Mouse (Mus musculus) hindbrain, embryonic 10.5 days (tissue): ENCODE data around the gene Smtn. TPM values are rescaled to one million over a fixed set of nuclear protein-coding genes. Genes with fewer than 3 reads are reported as not detected.

ENCODE experiments used
- DNase-seq: peaks from one replicate; pipeline ENCODE4 v3.0.0-alpha.2; 2017; ENCODE audit warnings: low spot score
- H3K27ac ChIP-seq: fragments of 300-500 bp; sonication (generic); 2 replicates; pipeline ENCODE4 v1.5.1; 2016; ENCODE audit warnings: mild to moderate bottlenecking, moderate library complexity
- H3K27me3 ChIP-seq: fragments of 300-500 bp; sonication (generic); 2 replicates; pipeline ENCODE4 v1.6.1; 2016; ENCODE audit warnings: mild to moderate bottlenecking; ENCODE audit not compliant: poor library complexity, insufficient read depth, severe bottlenecking
- H3K36me3 ChIP-seq: fragments of 300-500 bp; sonication (generic); 2 replicates; pipeline ENCODE4 v1.6.1; 2016; ENCODE audit warnings: mild to moderate bottlenecking, moderate library complexity
- H3K4me1 ChIP-seq: fragments of 300-500 bp; sonication (generic); replicated peaks from 2 replicates; pipeline ENCODE4 v1.6.1; 2016; ENCODE audit warnings: mild to moderate bottlenecking
- H3K4me3 ChIP-seq: fragments of 300-500 bp; sonication (generic); 2 replicates; pipeline ENCODE4 v1.5.1; 2016; ENCODE audit warnings: mild to moderate bottlenecking, moderate library complexity
- H3K9me3 ChIP-seq: fragments of 300-500 bp; sonication (generic); 2 replicates; pipeline ENCODE4 v1.6.1; 2016; ENCODE audit warnings: mild to moderate bottlenecking, moderate library complexity
- WGBS: fragments of 180-500 bp; shearing (Covaris S2); methylation state at CpG from one replicate; pipeline ENCODE4 v1.1.7; 2016; 5-methylcytosine and 5-hydroxymethylcytosine counted together
- polyA plus RNA-seq: library from polyadenylated mRNA; unstranded; fragments of >200 nt; fragmentation: Nextera tagmentation; extraction: Ambion mirVana; gene quantifications from 2 replicates; pipeline ENCODE4 v1.2.1, GENCODE M21; 2016

Smtn gene
- polyA plus RNA-seq, 1 experiment from 2014 or later = 46.1 TPM

DNA sequence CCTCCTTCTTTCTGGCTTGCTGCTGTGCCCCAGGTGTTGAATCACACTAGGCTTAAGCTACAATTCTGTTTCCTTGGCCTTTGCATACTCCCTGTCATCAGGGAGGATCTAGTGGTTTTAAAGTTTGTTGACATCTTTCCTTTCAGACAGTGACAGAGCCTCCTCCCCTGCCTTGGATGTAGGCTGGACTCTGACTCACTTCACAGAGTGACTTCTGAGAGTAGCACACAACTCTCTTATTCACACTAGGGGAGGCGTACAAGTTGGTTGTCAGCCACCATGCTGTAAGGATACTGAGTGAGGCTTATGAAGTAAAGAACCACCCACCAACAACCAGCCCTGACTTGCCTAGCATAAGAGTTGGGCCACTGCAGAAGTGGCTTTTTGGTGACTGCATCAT is 27.5 kb upstream of the Smtn start:
- no peaks in the 10 kb centered on the region for H3K27me3 ChIP-seq
- H3K4me3 ChIP-seq = no peak overlapping the region
- peaks cover 4% of the 10 kb centered on the region for H3K4me1 ChIP-seq
- H3K9me3 ChIP-seq = no peaks in the 10 kb centered on the region
- whole genome bisulfite sequencing = 80% methylated on average over 1 of the region's 1 CpGs
- H3K27ac ChIP-seq = no peak overlapping the region
- no peaks in the 10 kb centered on the region for H3K36me3 ChIP-seq
- no peak for DNase-seq

DNA sequence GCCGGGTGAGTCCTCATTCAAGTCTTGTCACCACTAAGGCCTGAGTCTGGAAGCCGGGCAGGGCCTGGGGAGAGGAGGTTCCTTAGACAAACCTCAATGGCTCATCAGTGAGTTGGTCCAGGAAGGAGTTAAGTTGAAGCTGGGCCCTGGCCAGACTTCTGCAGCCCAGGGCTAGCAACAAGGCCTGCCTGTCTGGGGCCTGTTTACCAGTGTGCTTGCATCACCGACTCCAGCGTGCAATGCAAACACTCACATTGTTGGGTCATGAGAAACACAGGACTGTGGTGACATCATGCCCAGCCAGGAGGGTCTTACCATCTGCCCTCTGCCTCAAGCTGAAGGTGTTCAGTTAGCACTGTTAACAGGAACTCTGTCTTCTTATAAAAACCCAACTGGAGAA is 25.6 kb upstream of the Smtn start:
- H3K4me3 ChIP-seq = no peak overlapping the region
- no peaks in the 10 kb centered on the region for H3K36me3 ChIP-seq
- H3K9me3 ChIP-seq = no peaks in the 10 kb centered on the region
- no peak overlapping the region for H3K27ac ChIP-seq
- DNase-seq = no peak
- 93% methylated on average over 4 of the region's 4 CpGs for WGBS
- no peaks in the 10 kb centered on the region for H3K27me3 ChIP-seq
- no peaks in the 10 kb centered on the region for H3K4me1 ChIP-seq

DNA sequence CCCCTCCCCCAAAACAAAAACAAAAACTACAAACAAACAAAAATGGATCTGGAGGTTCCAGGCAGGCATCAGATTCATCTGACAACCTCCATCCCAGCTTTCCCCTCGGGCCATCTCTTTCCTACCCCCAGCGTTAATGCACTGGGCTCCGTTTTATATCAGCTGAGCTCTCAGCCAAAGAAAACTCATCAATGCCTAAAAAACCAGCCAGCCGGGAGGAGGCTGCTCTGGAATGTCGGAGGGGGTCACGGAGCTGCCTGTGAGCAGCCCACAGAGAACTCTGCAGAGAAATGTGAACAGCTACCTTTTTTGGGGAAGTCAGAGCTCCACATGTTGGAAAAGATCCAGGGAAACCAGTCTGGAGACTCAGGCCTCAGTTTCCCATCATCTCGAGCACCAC is 24.0 kb upstream of the Smtn start:
- no peaks in the 10 kb centered on the region for H3K36me3 ChIP-seq
- DNase-seq = no peak
- no peaks in the 10 kb centered on the region for H3K9me3 ChIP-seq
- H3K4me1 ChIP-seq = no peaks in the 10 kb centered on the region
- 60% methylated on average over 7 of the region's 7 CpGs for WGBS
- H3K4me3 ChIP-seq = no peak overlapping the region
- no peak overlapping the region for H3K27ac ChIP-seq
- H3K27me3 ChIP-seq = no peaks in the 10 kb centered on the region

DNA sequence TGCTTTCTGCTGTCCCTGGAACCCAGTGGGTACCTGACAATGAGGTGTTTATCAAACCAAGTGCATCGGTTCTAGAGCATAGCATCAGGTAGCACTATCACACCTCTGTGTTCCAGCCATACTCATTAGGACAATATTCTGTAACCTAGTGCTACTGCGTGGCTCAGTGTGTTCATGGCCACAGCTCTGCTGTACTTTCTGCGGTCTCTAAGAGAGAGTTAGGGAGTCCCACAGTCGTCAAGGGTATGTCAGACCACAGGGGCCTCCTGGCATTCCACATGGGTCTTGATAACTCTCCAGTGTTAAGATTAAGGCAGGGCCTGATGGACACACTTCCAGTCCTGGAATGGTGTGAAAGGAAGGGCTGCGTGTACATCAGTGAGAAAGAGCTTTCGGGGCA is 23.4 kb upstream of the Smtn start:
- H3K9me3 ChIP-seq = no peaks in the 10 kb centered on the region
- WGBS = 89% methylated on average over 6 of the region's 6 CpGs
- no peaks in the 10 kb centered on the region for H3K36me3 ChIP-seq
- H3K4me1 ChIP-seq = no peaks in the 10 kb centered on the region
- no peaks in the 10 kb centered on the region for H3K27me3 ChIP-seq
- no peak overlapping the region for H3K27ac ChIP-seq
- no peak overlapping the region for H3K4me3 ChIP-seq
- no peak for DNase-seq

DNA sequence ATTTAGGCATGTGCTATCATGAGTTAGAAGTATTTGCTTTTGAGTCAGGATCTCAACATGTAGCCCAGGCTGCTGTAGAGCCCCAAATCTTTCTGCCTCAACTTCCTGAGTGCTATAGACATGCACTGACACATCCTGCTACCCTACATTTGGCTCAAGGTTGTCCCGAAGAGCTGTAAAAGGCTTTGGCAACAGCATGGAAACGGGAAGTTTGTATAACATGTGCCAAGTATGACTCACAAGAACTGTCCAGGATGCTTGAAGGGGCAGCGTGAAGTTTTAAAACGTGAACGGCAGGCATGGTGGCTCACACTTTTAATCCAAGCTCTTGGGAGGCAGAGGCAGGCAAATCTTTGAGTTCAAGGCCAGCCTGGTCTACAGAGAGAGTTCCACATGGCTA is 19.8 kb upstream of the Smtn start:
- no peaks in the 10 kb centered on the region for H3K4me1 ChIP-seq
- no peaks in the 10 kb centered on the region for H3K36me3 ChIP-seq

DNA sequence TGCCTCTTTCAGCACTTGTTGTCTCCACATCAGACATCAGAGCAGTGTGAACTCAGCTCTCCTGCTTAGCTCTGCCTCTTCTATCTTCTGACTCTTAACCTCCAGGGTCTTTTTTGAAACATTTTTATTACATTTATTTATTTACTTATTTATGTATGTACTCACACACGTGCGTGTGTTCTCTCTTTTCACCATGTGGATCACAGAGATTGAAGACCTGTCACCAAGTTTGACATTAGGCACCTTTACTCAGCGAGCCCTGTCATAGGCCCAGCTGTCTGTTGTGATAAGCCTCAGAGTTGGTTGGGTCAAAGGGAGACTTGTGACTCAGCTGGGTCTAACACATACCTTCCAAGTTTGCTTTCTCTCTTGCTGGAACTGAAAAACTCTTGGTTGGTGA is 17.4 kb upstream of the Smtn start:
- no peaks in the 10 kb centered on the region for H3K36me3 ChIP-seq
- DNase-seq = no peak
- no peaks in the 10 kb centered on the region for H3K4me1 ChIP-seq
- no peak overlapping the region for H3K4me3 ChIP-seq
- H3K9me3 ChIP-seq = no peaks in the 10 kb centered on the region
- H3K27me3 ChIP-seq = no peaks in the 10 kb centered on the region
- no peak overlapping the region for H3K27ac ChIP-seq
- 79% methylated on average over 3 of the region's 3 CpGs for WGBS

More for the DNA sequence above, 19.8 kb upstream of the Smtn start:
- H3K9me3 ChIP-seq = no peaks in the 10 kb centered on the region
- DNase-seq = no peak
- no peak overlapping the region for H3K4me3 ChIP-seq
- no peaks in the 10 kb centered on the region for H3K27me3 ChIP-seq
- 87% methylated on average over 5 of the region's 5 CpGs for WGBS
- H3K27ac ChIP-seq = no peak overlapping the region

DNA sequence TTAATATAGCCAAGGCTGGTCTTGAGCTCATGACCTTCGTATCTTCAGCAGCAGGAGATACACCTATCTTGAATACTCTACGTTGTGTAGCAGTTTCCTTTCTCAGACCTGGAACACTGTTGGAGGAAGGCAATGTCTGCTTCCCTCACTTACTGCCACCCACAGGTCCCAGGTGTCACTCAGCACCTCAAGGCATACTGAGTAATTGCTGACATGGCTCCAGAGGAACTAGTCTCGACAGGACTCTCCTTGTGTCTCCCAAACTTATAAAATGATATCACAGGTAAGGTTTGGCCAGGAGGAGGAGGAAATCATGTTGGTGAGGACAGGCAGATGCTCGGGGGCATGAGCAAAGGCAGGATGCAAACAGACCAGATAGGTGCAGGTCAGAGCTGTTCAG is 14.6 kb upstream of the Smtn start:
- Histone ChIP-seq H3K36me3 (no peaks in the 10 kb centered on the region), H3K9me3 (no peaks in the 10 kb centered on the region), H3K4me3 (no peak overlapping the region), H3K27me3 (no peaks in the 10 kb centered on the region), H3K4me1 (no peaks in the 10 kb centered on the region), H3K27ac (no peak overlapping the region)
- 83% methylated on average over 4 of the region's 4 CpGs for WGBS
- DNase-seq = no peak

DNA sequence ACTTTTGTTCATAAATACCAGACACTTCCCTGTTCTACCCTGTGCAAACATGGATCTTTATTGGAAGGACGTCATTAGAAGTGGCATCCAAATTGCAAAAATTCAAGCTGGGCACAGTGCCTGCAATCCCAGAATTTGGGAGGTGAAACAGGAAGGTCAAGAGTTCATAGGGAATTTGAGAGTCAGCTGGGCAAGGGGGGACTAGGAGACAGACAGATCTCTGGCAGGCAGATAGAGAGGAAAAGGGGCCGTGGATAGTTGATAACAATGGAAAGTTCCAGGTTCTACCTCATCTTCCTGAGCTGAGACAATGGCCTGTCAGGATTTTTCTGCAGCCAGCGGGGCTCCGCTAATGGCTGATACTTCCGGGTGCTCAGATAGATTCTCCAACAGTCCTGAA is 9.4 kb upstream of the Smtn start:
- WGBS = 88% methylated on average over 5 of the region's 5 CpGs
- no peak for DNase-seq
- Histone ChIP-seq H3K9me3 (no peaks in the 10 kb centered on the region), H3K27ac (no peak overlapping the region), H3K4me1 (peaks cover 11% of the 10 kb centered on the region), H3K4me3 (no peak overlapping the region), H3K36me3 (no peaks in the 10 kb centered on the region), H3K27me3 (no peaks in the 10 kb centered on the region)

DNA sequence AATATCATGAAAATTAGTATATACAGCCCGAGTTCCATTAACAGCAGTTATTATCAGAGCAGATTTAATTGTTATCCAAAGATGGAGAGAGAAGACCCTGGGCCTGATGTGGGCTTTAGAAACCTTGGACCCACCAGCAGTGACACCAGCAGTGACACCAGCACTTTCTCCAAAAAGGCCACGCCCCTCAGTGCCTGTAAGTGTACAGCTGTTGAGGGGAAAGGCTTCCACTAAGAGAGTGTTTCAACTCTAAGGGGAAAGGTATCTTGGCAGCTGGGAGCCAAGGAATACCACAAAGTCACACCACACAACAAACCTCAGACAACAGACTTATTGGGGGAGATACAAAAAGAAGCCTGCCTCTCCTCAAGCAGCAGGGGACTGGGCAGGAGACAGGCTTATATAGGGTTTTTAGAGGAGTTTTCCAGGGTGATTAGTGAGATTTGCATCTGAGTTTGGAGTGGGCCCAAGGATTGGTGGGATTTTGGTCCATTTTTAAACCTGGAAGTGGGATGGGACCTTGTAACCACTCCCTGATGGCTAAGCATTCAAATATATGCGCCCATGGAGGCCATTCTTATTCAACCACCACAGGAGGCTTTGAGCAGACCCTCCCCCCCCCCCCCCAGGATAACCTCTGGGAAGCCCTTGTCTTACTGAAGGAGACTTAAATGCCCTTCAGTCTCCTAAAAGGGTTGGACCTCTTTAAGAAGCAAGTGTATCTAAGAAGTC is 8.3 kb upstream of the Smtn start:
- DNase-seq = no peak
- no peaks in the 10 kb centered on the region for H3K36me3 ChIP-seq
- no peak overlapping the region for H3K27ac ChIP-seq
- H3K9me3 ChIP-seq = peaks cover 5% of the 10 kb centered on the region; the same call in 1 of the 2 replicates
- H3K4me3 ChIP-seq = no peak overlapping the region
- 60% methylated on average over 3 of the region's 3 CpGs for WGBS
- H3K4me1 ChIP-seq = peaks cover 11% of the 10 kb centered on the region
- H3K27me3 ChIP-seq = no peaks in the 10 kb centered on the region

DNA sequence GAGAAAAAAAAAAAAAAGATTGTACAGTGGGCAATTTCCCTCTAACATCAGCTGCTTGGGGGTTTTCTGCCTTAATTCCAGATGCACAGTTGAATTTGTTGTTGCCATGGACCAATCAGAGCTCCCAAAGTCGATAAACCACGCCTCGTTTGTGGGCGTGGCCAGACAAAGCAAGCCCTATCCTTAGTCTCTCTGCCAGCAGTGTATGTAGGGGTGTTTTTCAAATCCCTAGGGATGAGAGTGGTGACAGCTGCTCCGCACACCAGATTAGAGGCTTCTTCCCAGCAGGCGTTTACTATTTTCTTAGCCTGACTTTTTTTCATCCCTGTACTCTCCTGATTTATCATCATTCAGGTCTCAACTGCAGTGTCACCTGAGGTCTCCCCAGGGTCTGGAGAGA is 7.6 kb upstream of the Smtn start:
- Histone ChIP-seq H3K36me3 (no peaks in the 10 kb centered on the region), H3K4me3 (no peak overlapping the region), H3K4me1 (peaks cover 11% of the 10 kb centered on the region), H3K27ac (no peak overlapping the region), H3K9me3 (peaks cover 5% of the 10 kb centered on the region; the same call in 1 of the 2 replicates), H3K27me3 (no peaks in the 10 kb centered on the region)
- DNase-seq = peak; percentile 44
- WGBS = 41% methylated on average over 6 of the region's 6 CpGs

DNA sequence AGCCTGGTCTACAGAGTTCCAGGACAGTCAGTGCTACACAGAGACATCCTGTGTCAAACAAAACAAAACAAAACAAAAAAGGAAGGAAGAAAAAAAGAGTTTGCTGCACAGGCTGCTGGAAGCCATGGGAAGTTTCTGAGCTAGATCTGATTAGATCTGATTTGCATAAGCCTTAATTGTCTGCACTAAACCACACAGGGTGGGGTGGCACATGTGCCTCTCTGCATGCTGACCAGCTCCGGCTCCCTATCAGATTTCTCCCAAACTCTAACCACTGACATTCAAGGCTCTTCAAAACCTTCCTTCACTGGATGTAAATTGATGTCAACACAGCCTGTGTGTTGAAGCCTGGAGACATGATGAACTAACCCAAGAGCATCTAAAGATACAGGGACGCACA is 6.6 kb upstream of the Smtn start:
- H3K4me3 ChIP-seq = no peak overlapping the region

DNA sequence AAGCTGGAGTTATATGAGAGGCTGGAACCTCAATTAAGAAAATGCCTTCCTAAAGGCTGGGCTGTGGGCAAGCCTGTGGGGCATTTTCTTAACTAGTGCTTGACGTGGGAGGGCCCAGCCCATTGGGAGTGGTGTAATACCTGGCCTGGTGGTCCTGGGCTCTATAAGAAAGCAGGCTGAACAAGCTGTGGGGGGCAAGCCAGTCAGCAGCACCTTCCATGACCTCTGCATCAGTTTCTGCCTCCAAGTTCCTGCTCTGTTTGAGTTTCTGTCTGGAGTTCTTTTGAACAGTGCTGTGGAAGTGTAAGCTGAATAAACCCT is 5.8 kb upstream of the Smtn start:
- peaks cover 5% of the 10 kb centered on the region; the same call in 1 of the 2 replicates for H3K9me3 ChIP-seq
- H3K27me3 ChIP-seq = no peaks in the 10 kb centered on the region
- no peaks in the 10 kb centered on the region for H3K36me3 ChIP-seq
- no peak overlapping the region for H3K4me3 ChIP-seq
- WGBS = 18% methylated on average over 1 of the region's 1 CpGs
- H3K27ac ChIP-seq = peak overlapping the region; percentile 41; the same call in 1 of the 2 replicates
- peaks cover 17% of the 10 kb centered on the region for H3K4me1 ChIP-seq
- no peak for DNase-seq

More for the DNA sequence above, 6.6 kb upstream of the Smtn start:
- WGBS = 86% methylated on average over 2 of the region's 2 CpGs
- H3K27me3 ChIP-seq = no peaks in the 10 kb centered on the region
- DNase-seq = no peak
- H3K36me3 ChIP-seq = no peaks in the 10 kb centered on the region
- H3K9me3 ChIP-seq = peaks cover 5% of the 10 kb centered on the region; the same call in 1 of the 2 replicates
- no peak overlapping the region for H3K27ac ChIP-seq
- H3K4me1 ChIP-seq = peaks cover 13% of the 10 kb centered on the region

DNA sequence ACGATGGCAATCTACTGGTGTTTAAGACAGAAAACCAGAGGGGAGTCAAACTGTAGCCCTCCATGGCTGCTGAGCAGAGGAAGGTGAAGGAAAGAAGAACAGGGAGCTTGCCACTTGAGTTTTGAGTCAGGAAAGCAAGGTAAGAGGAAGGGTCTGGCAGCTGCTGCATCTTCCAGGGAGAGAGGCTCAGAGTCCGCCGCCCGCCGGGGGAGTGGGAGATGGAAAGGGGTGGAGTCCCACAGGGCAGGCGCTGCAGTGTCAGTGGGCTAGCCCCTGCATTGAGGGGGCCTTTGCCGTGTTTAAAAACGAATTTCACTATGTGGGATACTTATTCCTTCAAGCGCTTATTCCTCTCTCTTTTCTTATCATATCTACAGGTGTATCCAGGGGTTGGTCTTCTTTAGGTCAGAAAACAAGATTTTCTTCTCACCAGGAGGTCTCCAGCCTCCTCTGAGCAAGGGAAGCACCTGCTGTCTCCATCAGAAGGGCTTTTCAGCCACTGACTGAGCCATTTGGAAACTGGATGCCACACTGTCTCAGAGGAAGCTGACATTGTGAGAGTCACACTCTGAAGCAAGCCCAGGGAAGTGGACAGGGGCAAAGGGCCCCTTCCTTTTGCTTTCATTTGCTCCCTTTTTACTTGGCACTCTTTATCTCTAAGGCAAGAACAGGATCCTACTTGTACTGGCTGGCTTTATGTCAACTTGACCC is 5.3 kb upstream of the Smtn start:
- H3K27ac ChIP-seq = peak overlapping the region; percentile 41; the same call in 1 of the 2 replicates
- no peaks in the 10 kb centered on the region for H3K36me3 ChIP-seq
- WGBS = 16% methylated on average over 9 of the region's 9 CpGs
- DNase-seq = no peak
- peaks cover 17% of the 10 kb centered on the region for H3K4me1 ChIP-seq
- no peak overlapping the region for H3K4me3 ChIP-seq
- no peaks in the 10 kb centered on the region for H3K27me3 ChIP-seq
- H3K9me3 ChIP-seq = peaks cover 5% of the 10 kb centered on the region; the same call in 1 of the 2 replicates
